Mouse (Mus musculus) erythroblast, embryonic 14.5 days (primary cell): ENCODE data around the gene Bicra. TPM values are rescaled to one million over a fixed set of nuclear protein-coding genes. Genes with fewer than 3 reads are reported as not detected.

Experiments
- H3K27me3 ChIP-seq: 2 replicates; pipeline ENCODE4 v1.6.1; 2012; ENCODE audit warnings: inconsistent platforms; ENCODE audit not compliant: control insufficient read depth
- H3K36me3 ChIP-seq: 2 replicates; pipeline ENCODE4 v1.6.1; 2012; ENCODE audit warnings: mild to moderate bottlenecking, inconsistent platforms; ENCODE audit not compliant: control insufficient read depth
- H3K4me1 ChIP-seq: 2 replicates; pipeline ENCODE4 v1.6.1; 2012; ENCODE audit warnings: inconsistent platforms; ENCODE audit not compliant: control insufficient read depth
- H3K4me3 ChIP-seq: replicated peaks from 2 replicates; pipeline ENCODE3; 2012; ENCODE audit warnings: moderate library complexity, mild to moderate bottlenecking, inconsistent platforms
- H3K9me3 ChIP-seq: 2 replicates; pipeline ENCODE4 v1.6.1; 2012; ENCODE audit warnings: low read length, inconsistent platforms, mixed read lengths; ENCODE audit not compliant: control insufficient read depth
- GATA1 ChIP-seq: IDR thresholded peaks from 2 replicates; pipeline ENCODE4 v1.6.1; 2012; ENCODE audit warnings: low read length, inconsistent platforms, mixed read lengths
- TAL1 ChIP-seq: IDR thresholded peaks from 3 replicates; pipeline ENCODE4 v1.6.1; 2012; ENCODE audit warnings: low read length, inconsistent platforms, mixed read lengths
- polyA plus RNA-seq: library from polyadenylated mRNA; stranded (reverse); fragments of >175 nt; gene quantifications from 2 replicates; pipeline ENCODE4 v1.2.3, GENCODE M21; 2012

Bicra gene
- polyA plus RNA-seq, 1 experiment, result 2.1 TPM

GRCm38 (mm10) chr7:16024603-16025222 is 23.0 kb downstream of the Bicra start:
- no peak for TF ChIP-seq GATA1
- TF ChIP-seq TAL1, result no peak
- no peaks in the 10 kb centered on the region for H3K9me3 ChIP-seq
- H3K4me1 ChIP-seq, result peaks cover 9% of the 10 kb centered on the region
- H3K4me3 ChIP-seq, result no peak overlapping the region
- H3K36me3 ChIP-seq, result 0 out of 2 replicates have a peak, but pooled peaks cover 2% of the 10 kb centered on the region
- H3K27me3 ChIP-seq, result no peaks in the 10 kb centered on the region

GRCm38 (mm10) chr7:16019256-16020094 is 28.2 kb downstream of the Bicra start:
- H3K36me3 ChIP-seq, result peaks cover 2% of the 10 kb centered on the region
- peaks cover 10% of the 10 kb centered on the region for H3K4me1 ChIP-seq
- H3K9me3 ChIP-seq, result no peaks in the 10 kb centered on the region
- TF ChIP-seq GATA1 (no peak), TAL1 (no peak)
- H3K27me3 ChIP-seq, result no peaks in the 10 kb centered on the region
- H3K4me3 ChIP-seq, result no peak overlapping the region

- Histone ChIP-seq H3K36me3 (peaks cover 2% of the 10 kb centered on the region), H3K4me1 (peaks cover 11% of the 10 kb centered on the region), H3K4me3 (no peak overlapping the region), H3K27me3 (no peaks in the 10 kb centered on the region), H3K9me3 (no peaks in the 10 kb centered on the region)
- TF ChIP-seq GATA1 (no peak), TAL1 (no peak)
Observed at GRCm38 (mm10) chr7:16018016-16018810, 29.5 kb downstream of the Bicra start.

GRCm38 (mm10) chr7:16015384-16015783 is 32.3 kb downstream of the Bicra start:
- Histone ChIP-seq H3K4me3 (no peak overlapping the region), H3K9me3 (no peaks in the 10 kb centered on the region), H3K4me1 (peaks cover 26% of the 10 kb centered on the region), H3K27me3 (no peaks in the 10 kb centered on the region), H3K36me3 (peaks cover 8% of the 10 kb centered on the region)
- TF ChIP-seq GATA1 (no peak), TAL1 (no peak)

- Histone ChIP-seq H3K4me3 (no peak overlapping the region), H3K36me3 (peaks cover 8% of the 10 kb centered on the region), H3K4me1 (peaks cover 24% of the 10 kb centered on the region), H3K27me3 (no peaks in the 10 kb centered on the region), H3K9me3 (no peaks in the 10 kb centered on the region)
- TF ChIP-seq TAL1 (no peak), GATA1 (no peak)
Observed at GRCm38 (mm10) chr7:16014521-16015175, 33.1 kb downstream of the Bicra start.

GRCm38 (mm10) chr7:16013722-16014275 is 33.9 kb downstream of the Bicra start:
- Histone ChIP-seq H3K27me3 (no peaks in the 10 kb centered on the region), H3K4me1 (peaks cover 23% of the 10 kb centered on the region), H3K9me3 (no peaks in the 10 kb centered on the region), H3K36me3 (peaks cover 8% of the 10 kb centered on the region), H3K4me3 (no peak overlapping the region)
- TF ChIP-seq GATA1 (no peak), TAL1 (no peak)

- TF ChIP-seq TAL1, result no peak
- TF ChIP-seq GATA1, result no peak
- H3K27me3 ChIP-seq, result no peaks in the 10 kb centered on the region
Observed at GRCm38 (mm10) chr7:16012576-16013263, 35.0 kb downstream of the Bicra start.

More at GRCm38 (mm10) chr7:16012576-16013263, 35.0 kb downstream of the Bicra start:
- peaks cover 17% of the 10 kb centered on the region for H3K4me1 ChIP-seq
- H3K9me3 ChIP-seq, result no peaks in the 10 kb centered on the region
- H3K36me3 ChIP-seq, result peaks cover 10% of the 10 kb centered on the region
- H3K4me3 ChIP-seq, result no peak overlapping the region
